Mouse (Mus musculus): ENCODE data around the gene Plekhg6. TPM values are rescaled to one million over a fixed set of nuclear protein-coding genes. Genes with fewer than 3 reads are reported as not detected.

Gene Plekhg6
- total and polyA plus RNA-seq, 3 experiments: not detected

DNA sequence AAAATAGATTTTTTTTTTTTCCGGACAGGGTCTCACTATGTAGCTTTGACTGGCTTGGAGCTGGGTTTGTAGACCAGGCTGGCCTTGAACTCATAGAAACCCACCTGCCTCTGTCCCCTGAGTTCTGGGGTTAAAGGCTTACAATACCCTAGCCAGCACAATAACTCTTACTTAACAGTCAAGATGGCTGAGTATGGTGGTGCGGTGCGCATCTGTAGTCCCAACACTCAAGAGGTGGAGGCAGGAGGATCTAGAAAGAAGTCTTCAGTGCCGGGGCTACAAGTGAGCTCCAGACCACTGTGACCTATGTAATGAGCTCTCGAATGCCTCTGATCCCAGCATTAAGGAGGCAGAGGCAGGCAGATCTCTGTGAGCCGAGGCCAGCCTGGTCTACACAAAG is 31.1 kb upstream of the Plekhg6 start:
- H3K36me3 ChIP-seq (replicated peaks): no peaks in the 10 kb centered on the region
- H3K9me3 ChIP-seq (replicated peaks): peaks cover 55% of the 10 kb centered on the region
- no peak for DNase-seq (ENCODE audit: low spot score)
- no peaks in the 10 kb centered on the region for H3K27me3 ChIP-seq (ENCODE audit: insufficient read depth, low read length)
- H3K4me1 ChIP-seq (ENCODE audit: insufficient read depth, low read depth, low read length): no peaks in the 10 kb centered on the region
- no peak overlapping the region for H3K4me3 ChIP-seq (ENCODE audit: low read depth, low read length)
- no peak for ATAC-seq (ENCODE audit: extremely low read depth, insufficient number of reproducible peaks, low FRiP score, poor library complexity, severe bottlenecking)
- no peak for TF ChIP-seq GATA1 (IDR thresholded peaks at IDR 0.05; ENCODE audit: borderline replicate concordance, low read length)
- no peak for TF ChIP-seq CTCF (IDR thresholded peaks at IDR 0.05; ENCODE audit: low read depth, low read length)

DNA sequence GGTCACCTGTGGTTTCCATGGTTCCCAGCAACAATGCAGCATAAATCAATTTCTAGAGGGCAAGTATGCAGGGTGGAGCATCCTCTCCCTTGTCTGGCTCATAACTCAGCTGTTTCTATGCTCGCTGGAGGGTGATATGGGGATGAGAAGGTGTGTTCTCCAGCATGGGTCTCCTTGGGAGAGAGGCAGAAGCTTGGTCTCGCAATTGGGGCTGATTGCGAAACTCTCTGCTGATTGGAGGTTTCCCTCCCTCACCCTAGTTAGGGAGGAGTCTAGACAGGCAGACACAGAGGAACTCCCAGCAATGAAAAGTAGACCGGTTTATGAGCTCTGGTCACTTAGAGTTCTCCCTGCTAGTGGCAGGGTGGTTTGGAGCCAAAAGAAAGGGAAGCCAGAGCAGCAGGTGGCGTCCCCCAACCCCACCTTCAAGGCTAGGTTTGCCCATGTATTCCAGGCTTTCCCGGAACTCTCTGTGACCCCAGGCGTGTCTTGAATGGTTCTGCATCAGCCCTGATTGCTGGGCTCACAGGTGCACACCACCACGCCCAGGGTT is 30.5 kb upstream of the Plekhg6 start:
- no peak for DNase-seq (ENCODE audit: low spot score)
- Histone ChIP-seq H3K9me3 (replicated peaks) (peaks cover 60% of the 10 kb centered on the region), H3K36me3 (replicated peaks) (no peaks in the 10 kb centered on the region), H3K4me3 (ENCODE audit: low read depth, low read length) (no peak overlapping the region), H3K27me3 (ENCODE audit: insufficient read depth, low read length) (no peaks in the 10 kb centered on the region), H3K4me1 (ENCODE audit: insufficient read depth, low read depth, low read length) (no peaks in the 10 kb centered on the region)
- ATAC-seq (ENCODE audit: extremely low read depth, insufficient number of reproducible peaks, low FRiP score, poor library complexity, severe bottlenecking): no peak
- TF ChIP-seq GATA1 (IDR thresholded peaks at IDR 0.05; ENCODE audit: borderline replicate concordance, low read length) (no peak), TAL1 (conservative IDR thresholded peaks at IDR 0.05; ENCODE audit: low read depth, low read length) (no peak), GATA2 (IDR thresholded peaks at IDR 0.05; ENCODE audit: borderline replicate concordance, low read depth, low read length) (no peak), POLR2AphosphoS5 (IDR thresholded peaks at IDR 0.05; ENCODE audit: insufficient replicate concordance, low read depth, low read length) (no peak), CTCF (IDR thresholded peaks at IDR 0.05; ENCODE audit: low read depth, low read length) (no peak)

DNA sequence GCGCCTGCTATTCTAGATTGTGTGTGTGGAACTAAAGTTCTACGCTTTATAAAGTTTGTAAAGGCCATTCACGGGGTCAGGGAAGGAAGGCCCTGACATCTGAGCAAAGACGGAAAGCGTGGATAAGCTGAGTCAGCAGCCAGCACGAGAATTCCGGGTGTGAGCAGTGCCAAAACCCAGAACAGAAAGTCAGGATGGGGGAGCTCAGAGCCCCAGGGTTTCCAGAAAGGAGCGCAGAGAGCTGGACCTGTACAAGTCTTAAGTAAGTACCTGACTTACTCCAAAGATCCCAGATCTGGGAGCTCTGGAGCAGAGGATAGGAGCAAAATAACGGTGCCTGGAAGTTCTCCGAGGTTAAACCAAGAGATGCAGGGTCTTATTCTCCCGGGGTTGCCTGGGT is 30.0 kb upstream of the Plekhg6 start:
- no peak for ATAC-seq (ENCODE audit: extremely low read depth, insufficient number of reproducible peaks, low FRiP score, poor library complexity, severe bottlenecking)
- no peak for DNase-seq (ENCODE audit: low spot score)
- H3K4me3 ChIP-seq (ENCODE audit: low read depth, low read length): no peak overlapping the region

DNA sequence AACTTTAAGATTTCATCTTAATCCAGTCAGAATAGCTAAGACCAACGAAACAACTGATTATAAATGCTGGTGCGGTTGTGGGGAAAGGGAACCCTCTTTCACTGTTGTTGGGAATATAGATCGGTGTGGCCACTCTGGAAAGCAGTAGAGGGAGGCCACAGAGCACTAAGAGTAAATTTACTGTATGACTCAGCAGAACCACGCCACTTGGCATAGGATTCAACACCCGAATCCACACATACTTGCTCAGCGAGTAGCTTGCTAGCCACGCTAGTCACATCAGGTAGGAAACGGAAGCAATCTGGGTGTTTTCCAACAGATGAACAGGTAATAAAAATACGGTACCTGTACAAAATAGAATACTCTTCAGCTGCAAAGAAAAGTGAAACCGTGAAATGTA is 27.1 kb upstream of the Plekhg6 start:
- ATAC-seq (ENCODE audit: extremely low read depth, insufficient number of reproducible peaks, low FRiP score, poor library complexity, severe bottlenecking) (no peak), DNase-seq (ENCODE audit: low spot score) (no peak)
- no peak for TF ChIP-seq POLR2AphosphoS5 (IDR thresholded peaks at IDR 0.05; ENCODE audit: insufficient replicate concordance, low read depth, low read length)
- no peak for TF ChIP-seq GATA1 (IDR thresholded peaks at IDR 0.05; ENCODE audit: borderline replicate concordance, low read length)
- TF ChIP-seq TAL1 (conservative IDR thresholded peaks at IDR 0.05; ENCODE audit: low read depth, low read length): no peak
- TF ChIP-seq GATA2 (IDR thresholded peaks at IDR 0.05; ENCODE audit: borderline replicate concordance, low read depth, low read length): no peak
- TF ChIP-seq CTCF (IDR thresholded peaks at IDR 0.05; ENCODE audit: low read depth, low read length): no peak
- Histone ChIP-seq H3K36me3 (replicated peaks) (no peaks in the 10 kb centered on the region), H3K9me3 (replicated peaks) (peaks cover 58% of the 10 kb centered on the region), H3K27me3 (ENCODE audit: insufficient read depth, low read length) (no peaks in the 10 kb centered on the region), H3K4me3 (ENCODE audit: low read depth, low read length) (no peak overlapping the region), H3K4me1 (ENCODE audit: insufficient read depth, low read depth, low read length) (no peaks in the 10 kb centered on the region)

More for the DNA sequence above, 30.0 kb upstream of the Plekhg6 start:
- Histone ChIP-seq H3K4me1 (ENCODE audit: insufficient read depth, low read depth, low read length) (no peaks in the 10 kb centered on the region), H3K9me3 (replicated peaks) (peaks cover 63% of the 10 kb centered on the region), H3K27me3 (ENCODE audit: insufficient read depth, low read length) (no peaks in the 10 kb centered on the region), H3K36me3 (replicated peaks) (no peaks in the 10 kb centered on the region)
- no peak for TF ChIP-seq CTCF (IDR thresholded peaks at IDR 0.05; ENCODE audit: low read depth, low read length)

DNA sequence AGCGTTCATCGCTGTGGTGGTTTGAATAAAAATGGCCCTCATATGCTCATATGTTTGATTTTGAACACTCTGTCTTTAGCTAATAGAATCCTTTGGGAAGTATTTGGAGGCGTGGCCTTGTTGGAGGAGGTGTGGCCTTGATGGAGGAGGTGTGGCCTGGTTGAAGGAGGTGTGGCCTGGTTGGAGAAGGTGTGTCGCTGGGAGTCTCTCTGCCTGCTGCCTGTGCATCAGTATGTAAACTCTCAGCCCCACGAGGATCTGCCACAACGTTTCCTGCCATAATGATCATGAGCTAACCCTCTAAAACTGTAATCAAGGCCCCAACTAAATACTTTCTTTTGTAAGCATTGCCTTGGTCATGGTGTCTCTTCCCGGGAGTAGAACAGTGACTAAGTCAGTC is 26.6 kb upstream of the Plekhg6 start:
- Histone ChIP-seq H3K9me3 (replicated peaks) (peaks cover 58% of the 10 kb centered on the region), H3K27me3 (ENCODE audit: insufficient read depth, low read length) (no peaks in the 10 kb centered on the region), H3K4me1 (ENCODE audit: insufficient read depth, low read depth, low read length) (no peaks in the 10 kb centered on the region), H3K36me3 (replicated peaks) (no peaks in the 10 kb centered on the region), H3K4me3 (ENCODE audit: low read depth, low read length) (no peak overlapping the region)
- DNase-seq (ENCODE audit: low spot score) (no peak), ATAC-seq (ENCODE audit: extremely low read depth, insufficient number of reproducible peaks, low FRiP score, poor library complexity, severe bottlenecking) (no peak)
- TF ChIP-seq POLR2AphosphoS5 (IDR thresholded peaks at IDR 0.05; ENCODE audit: insufficient replicate concordance, low read depth, low read length) (no peak), GATA2 (IDR thresholded peaks at IDR 0.05; ENCODE audit: borderline replicate concordance, low read depth, low read length) (no peak), CTCF (IDR thresholded peaks at IDR 0.05; ENCODE audit: low read depth, low read length) (no peak), GATA1 (IDR thresholded peaks at IDR 0.05; ENCODE audit: borderline replicate concordance, low read length) (no peak), TAL1 (conservative IDR thresholded peaks at IDR 0.05; ENCODE audit: low read depth, low read length) (no peak)

DNA sequence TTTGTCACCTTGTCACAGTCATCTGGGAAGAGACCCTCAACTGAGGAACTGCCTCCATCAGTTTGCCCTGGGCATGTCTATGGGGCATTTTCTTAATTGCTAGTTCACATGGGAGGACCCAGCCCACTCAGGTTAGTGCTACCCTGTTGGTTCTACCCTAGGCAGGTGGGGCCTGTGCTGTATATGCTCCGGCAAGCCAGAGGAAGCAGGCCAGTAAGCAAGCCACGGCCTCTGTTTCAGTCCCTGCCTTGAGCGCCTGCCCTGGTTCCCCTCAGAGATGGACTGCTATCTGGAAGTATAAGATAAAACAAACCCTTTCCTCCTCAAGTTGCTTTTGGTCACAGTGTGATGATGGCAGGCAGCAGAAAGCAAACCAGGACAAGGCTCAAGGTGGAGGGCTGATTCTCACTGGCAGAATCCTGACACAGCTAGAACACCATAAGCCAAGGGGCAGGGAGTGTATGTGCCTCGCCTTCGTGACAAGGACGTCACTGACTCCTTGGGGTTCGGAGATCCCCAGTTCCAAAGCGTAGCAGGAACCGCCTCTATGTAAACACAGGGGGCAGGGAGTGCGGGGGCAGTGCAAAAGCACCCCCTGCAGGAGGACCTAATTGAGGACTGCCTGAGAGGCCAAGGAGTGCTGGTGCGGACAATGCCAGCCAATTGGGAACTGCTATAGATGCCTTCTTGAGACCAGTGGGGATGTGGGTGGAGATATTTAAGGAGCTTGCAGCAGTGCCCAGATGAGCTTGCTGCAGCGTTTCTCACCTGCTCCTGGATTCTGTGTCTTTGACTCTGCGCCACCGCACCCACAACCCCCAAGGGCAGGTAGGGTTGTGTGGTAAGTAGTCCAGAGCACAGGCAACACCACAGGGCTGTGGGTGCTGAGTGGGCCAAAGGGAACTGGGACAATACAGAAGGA is 25.1 kb upstream of the Plekhg6 start:
- no peak for ATAC-seq (ENCODE audit: extremely low read depth, insufficient number of reproducible peaks, low FRiP score, poor library complexity, severe bottlenecking)
- TF ChIP-seq CTCF (IDR thresholded peaks at IDR 0.05; ENCODE audit: low read depth, low read length) (no peak), TAL1 (conservative IDR thresholded peaks at IDR 0.05; ENCODE audit: low read depth, low read length) (no peak), GATA1 (IDR thresholded peaks at IDR 0.05; ENCODE audit: borderline replicate concordance, low read length) (no peak), POLR2AphosphoS5 (IDR thresholded peaks at IDR 0.05; ENCODE audit: insufficient replicate concordance, low read depth, low read length) (no peak), GATA2 (IDR thresholded peaks at IDR 0.05; ENCODE audit: borderline replicate concordance, low read depth, low read length) (no peak)

More for the DNA sequence above, 25.1 kb upstream of the Plekhg6 start:
- no peaks in the 10 kb centered on the region for H3K27me3 ChIP-seq (ENCODE audit: insufficient read depth, low read length)
- no peak for DNase-seq (ENCODE audit: low spot score)
- H3K4me1 ChIP-seq (ENCODE audit: insufficient read depth, low read depth, low read length): no peaks in the 10 kb centered on the region
- H3K9me3 ChIP-seq (replicated peaks): peaks cover 48% of the 10 kb centered on the region
- no peak overlapping the region for H3K4me3 ChIP-seq (ENCODE audit: low read depth, low read length)
- H3K36me3 ChIP-seq (replicated peaks): no peaks in the 10 kb centered on the region
